Mouse (Mus musculus) forebrain, embryonic 11.5 days (tissue): ENCODE data around the gene Sorbs1. TPM values are rescaled to one million over a fixed set of nuclear protein-coding genes. Genes with fewer than 3 reads are reported as not detected.

Experiments used
- ATAC-seq: fragments of 200-750 bp; cut with Nextera tagmentation; replicated peaks from 2 replicates; pipeline ENCODE4 v1.8.0; 2017; ENCODE audit warnings: moderate TSS enrichment; ENCODE audit not compliant: low FRiP score
- DNase-seq: peaks from one replicate; pipeline ENCODE4 v3.0.0-alpha.2; 2017; ENCODE audit warnings: low spot score
- H3K27ac ChIP-seq: fragments of 300-500 bp; sonication (generic); 2 replicates; pipeline ENCODE4 v1.5.1; 2014; ENCODE audit warnings: low read depth, low read length
- H3K27me3 ChIP-seq: fragments of 300-500 bp; sonication (generic); 2 replicates; pipeline ENCODE4 v1.6.1; 2014; ENCODE audit warnings: mild to moderate bottlenecking, low read length, mixed read lengths; ENCODE audit not compliant: control insufficient read depth, insufficient read depth
- H3K36me3 ChIP-seq: fragments of 300-500 bp; sonication (generic); 2 replicates; pipeline ENCODE4 v1.6.1; 2014; ENCODE audit warnings: mild to moderate bottlenecking, low read length, moderate library complexity, mixed read lengths; ENCODE audit not compliant: control insufficient read depth, insufficient read depth
- H3K4me1 ChIP-seq: fragments of 300-500 bp; sonication (generic); replicated peaks from 2 replicates; pipeline ENCODE4 v1.6.1; 2014; ENCODE audit warnings: low read length, mixed read lengths; ENCODE audit not compliant: control insufficient read depth, insufficient read depth
- H3K4me2 ChIP-seq: fragments of 300-500 bp; sonication (generic); 2 replicates; pipeline ENCODE4 v1.6.1; 2014; ENCODE audit warnings: low read depth, mild to moderate bottlenecking, low read length, moderate library complexity, mixed read lengths; ENCODE audit not compliant: severe bottlenecking
- H3K4me3 ChIP-seq: fragments of 300-500 bp; sonication (generic); 2 replicates; pipeline ENCODE4 v1.5.1; 2014; ENCODE audit warnings: low read depth, low read length
- H3K9ac ChIP-seq: fragments of 300-500 bp; sonication (generic); 2 replicates; pipeline ENCODE4 v1.6.1; 2014; ENCODE audit warnings: low read length
- H3K9me3 ChIP-seq: fragments of 300-500 bp; sonication (generic); 2 replicates; pipeline ENCODE4 v1.6.1; 2016; ENCODE audit warnings: low read length, mixed read lengths; ENCODE audit not compliant: control insufficient read depth
- WGBS: fragments of 180-500 bp; shearing (Covaris S2); extraction: QIAGEN DNeasy Blood & Tissue Kit; methylation state at CpG from one replicate; pipeline ENCODE4 v1.1.7; 2014; 5-methylcytosine and 5-hydroxymethylcytosine counted together
- polyA plus RNA-seq: library from polyadenylated mRNA; unstranded; fragments of >200 nt; fragmentation: Nextera tagmentation; extraction: Ambion mirVana; gene quantifications from 2 replicates; pipeline ENCODE4 v1.2.1, GENCODE M21; 2014

Sorbs1 gene
- polyA plus RNA-seq, 1 experiment from 2014 or later, result 66.0 TPM

DNA sequence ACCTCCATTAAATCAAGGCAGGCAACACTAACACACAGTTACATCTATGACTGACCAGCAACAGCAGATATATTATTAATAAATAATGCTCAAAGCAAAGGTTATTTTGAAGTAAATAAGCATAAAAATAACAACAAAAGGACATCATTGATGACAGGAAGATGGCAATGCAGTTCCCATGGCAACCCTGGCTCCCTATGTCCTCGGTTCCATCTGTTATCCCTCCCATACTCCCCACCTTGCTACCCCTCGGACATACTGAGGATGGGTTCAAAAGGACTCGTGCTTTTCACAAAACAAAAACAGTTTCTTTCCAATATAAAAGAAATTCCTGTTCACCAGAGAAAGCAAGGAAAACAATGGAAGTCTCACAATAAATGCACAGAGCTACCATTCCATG is 48.2 kb downstream of the Sorbs1 start:
- Histone ChIP-seq H3K36me3 (no peaks in the 10 kb centered on the region), H3K4me2 (no peak overlapping the region), H3K27ac (no peak overlapping the region), H3K4me3 (no peak overlapping the region), H3K4me1 (no peaks in the 10 kb centered on the region), H3K27me3 (no peaks in the 10 kb centered on the region), H3K9me3 (no peaks in the 10 kb centered on the region), H3K9ac (no peak overlapping the region)
- ATAC-seq, result no peak
- no peak for DNase-seq
- 54% methylated on average over 3 of the region's 3 CpGs for WGBS

DNA sequence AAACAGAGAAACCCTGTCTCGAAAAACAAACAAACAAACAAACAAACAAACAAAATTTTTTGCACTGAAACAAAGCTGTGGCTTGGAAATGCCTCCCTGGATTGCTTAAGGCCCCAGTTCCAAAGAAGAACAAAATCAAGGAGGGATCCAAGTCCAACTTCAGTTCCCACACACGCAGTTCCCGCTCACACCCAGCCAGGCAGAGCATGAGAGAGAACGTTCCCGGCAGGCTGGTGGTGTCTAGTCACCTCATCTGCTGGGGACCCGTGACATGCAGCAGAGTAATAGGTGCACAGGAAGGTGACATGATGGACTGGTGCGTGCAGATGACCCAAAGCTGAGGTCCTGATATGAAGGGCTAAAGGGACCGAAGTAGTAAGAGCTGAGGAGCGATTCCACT is 49.2 kb downstream of the Sorbs1 start:
- no peaks in the 10 kb centered on the region for H3K9me3 ChIP-seq
- no peak overlapping the region for H3K9ac ChIP-seq
- no peaks in the 10 kb centered on the region for H3K4me1 ChIP-seq
- no peaks in the 10 kb centered on the region for H3K36me3 ChIP-seq
- no peak for DNase-seq
- no peaks in the 10 kb centered on the region for H3K27me3 ChIP-seq
- H3K27ac ChIP-seq, result no peak overlapping the region
- H3K4me3 ChIP-seq, result no peak overlapping the region
- WGBS, result 92% methylated on average over 9 of the region's 9 CpGs
- no peak overlapping the region for H3K4me2 ChIP-seq
- ATAC-seq, result no peak

DNA sequence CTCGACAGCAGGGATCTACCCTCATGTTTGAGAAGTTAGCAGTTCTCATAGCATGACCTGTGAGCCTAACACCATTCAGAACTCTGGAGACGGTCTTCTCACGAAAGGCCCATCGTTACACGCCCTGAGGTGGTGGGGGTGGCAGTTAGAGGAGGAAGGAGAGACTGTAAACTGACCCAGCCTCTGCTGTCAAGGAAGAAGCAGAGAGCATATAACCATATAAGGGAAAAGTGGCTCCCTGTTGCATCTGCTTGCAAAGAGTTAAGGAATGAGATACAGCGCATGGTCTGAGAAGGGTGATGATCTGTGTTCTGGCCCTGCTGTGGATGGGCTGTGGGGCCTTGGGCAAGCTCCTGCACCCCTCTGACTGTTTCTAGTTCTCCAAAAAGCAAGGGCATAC is 50.7 kb downstream of the Sorbs1 start:
- Histone ChIP-seq H3K27ac (no peak overlapping the region), H3K36me3 (no peaks in the 10 kb centered on the region), H3K4me3 (no peak overlapping the region), H3K27me3 (no peaks in the 10 kb centered on the region), H3K4me1 (no peaks in the 10 kb centered on the region), H3K9me3 (no peaks in the 10 kb centered on the region), H3K4me2 (no peak overlapping the region), H3K9ac (no peak overlapping the region)
- ATAC-seq (no peak), DNase-seq (no peak)
- WGBS, result 78% methylated on average over 6 of the region's 6 CpGs

DNA sequence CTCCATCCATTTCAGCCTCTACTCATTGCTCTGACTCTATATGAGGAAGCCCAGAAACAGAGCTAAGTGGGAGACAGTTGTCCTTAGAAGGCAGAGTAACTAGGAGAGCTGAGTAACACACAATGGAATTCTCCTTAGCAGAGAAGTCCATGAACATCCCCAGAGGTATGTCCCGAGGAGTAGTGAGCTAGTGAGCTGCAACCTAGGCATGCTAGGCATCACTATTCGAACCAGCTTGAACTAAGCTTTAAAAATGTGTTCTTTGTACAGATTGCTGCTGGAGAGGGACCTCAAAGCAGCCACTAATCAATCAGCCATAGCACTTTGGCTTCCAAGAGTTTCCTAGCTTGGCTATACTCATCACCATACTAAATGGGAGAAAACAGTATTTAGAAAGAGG is 51.1 kb downstream of the Sorbs1 start:
- Histone ChIP-seq H3K4me3 (no peak overlapping the region), H3K27me3 (no peaks in the 10 kb centered on the region), H3K27ac (no peak overlapping the region), H3K4me2 (no peak overlapping the region), H3K4me1 (no peaks in the 10 kb centered on the region), H3K9ac (no peak overlapping the region), H3K36me3 (no peaks in the 10 kb centered on the region), H3K9me3 (no peaks in the 10 kb centered on the region)
- no peak for ATAC-seq
- no peak for DNase-seq
- 69% methylated on average over 2 of the region's 2 CpGs for WGBS

DNA sequence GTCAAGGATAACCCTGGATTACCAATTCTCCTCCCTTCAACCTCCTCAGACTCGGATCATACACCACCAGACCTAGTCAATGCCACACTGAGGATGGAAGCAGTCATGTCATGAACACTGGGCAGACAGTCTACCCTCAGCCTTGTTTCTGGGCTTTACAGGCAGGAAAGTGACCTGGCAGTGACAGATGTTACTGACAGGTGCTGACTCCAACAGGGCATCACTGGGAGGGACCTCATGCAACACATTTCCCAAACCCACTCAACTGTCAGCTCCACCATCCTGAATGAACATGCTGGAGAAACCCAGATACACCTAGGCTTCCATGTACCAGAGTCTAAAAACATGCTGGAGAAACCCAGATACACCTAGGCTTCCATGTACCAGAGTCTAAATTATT is 51.9 kb downstream of the Sorbs1 start:
- Histone ChIP-seq H3K4me2 (no peak overlapping the region), H3K27me3 (no peaks in the 10 kb centered on the region), H3K9me3 (no peaks in the 10 kb centered on the region), H3K4me3 (no peak overlapping the region), H3K4me1 (no peaks in the 10 kb centered on the region), H3K27ac (no peak overlapping the region), H3K36me3 (no peaks in the 10 kb centered on the region), H3K9ac (no peak overlapping the region)
- DNase-seq (no peak), ATAC-seq (no peak)
- WGBS, result 67% methylated on average over 1 of the region's 1 CpGs

DNA sequence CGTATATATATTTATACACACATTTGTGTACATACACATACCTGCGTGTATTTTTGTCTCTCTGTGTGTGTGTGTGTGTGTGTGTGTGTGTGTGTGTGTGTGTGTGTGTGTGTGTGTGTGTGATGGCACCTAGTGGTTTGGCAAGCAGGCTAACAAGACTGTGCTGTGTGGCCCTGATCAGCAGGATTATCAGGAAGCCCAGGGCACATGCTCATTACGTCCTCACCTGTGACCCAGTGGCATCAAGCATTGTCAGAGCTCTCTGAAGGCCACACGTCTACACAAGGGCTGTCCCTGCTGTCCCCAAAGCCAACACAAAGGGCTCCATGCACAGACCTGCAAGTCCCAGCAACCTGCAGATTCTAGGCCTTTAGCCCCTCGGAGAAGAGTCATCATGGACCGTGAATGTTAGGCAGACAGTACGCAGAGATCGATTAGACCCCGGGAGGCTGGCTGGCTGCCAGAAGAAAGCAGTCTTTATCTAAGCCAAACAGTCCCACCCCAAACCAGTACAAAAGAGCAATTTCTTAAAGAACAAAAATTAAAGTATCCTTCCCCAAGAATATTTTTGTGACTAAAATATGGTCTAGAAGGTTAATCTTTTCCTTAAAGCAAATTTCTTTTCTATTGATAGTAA is 52.6 kb downstream of the Sorbs1 start:
- H3K4me2 ChIP-seq, result no peak overlapping the region
- H3K36me3 ChIP-seq, result no peaks in the 10 kb centered on the region
- no peaks in the 10 kb centered on the region for H3K9me3 ChIP-seq
- no peak overlapping the region for H3K4me3 ChIP-seq
- WGBS, result 81% methylated on average over 9 of the region's 9 CpGs
- H3K27ac ChIP-seq, result no peak overlapping the region
- H3K27me3 ChIP-seq, result no peaks in the 10 kb centered on the region
- ATAC-seq (no peak), DNase-seq (no peak)
- H3K4me1 ChIP-seq, result no peaks in the 10 kb centered on the region
- no peak overlapping the region for H3K9ac ChIP-seq

DNA sequence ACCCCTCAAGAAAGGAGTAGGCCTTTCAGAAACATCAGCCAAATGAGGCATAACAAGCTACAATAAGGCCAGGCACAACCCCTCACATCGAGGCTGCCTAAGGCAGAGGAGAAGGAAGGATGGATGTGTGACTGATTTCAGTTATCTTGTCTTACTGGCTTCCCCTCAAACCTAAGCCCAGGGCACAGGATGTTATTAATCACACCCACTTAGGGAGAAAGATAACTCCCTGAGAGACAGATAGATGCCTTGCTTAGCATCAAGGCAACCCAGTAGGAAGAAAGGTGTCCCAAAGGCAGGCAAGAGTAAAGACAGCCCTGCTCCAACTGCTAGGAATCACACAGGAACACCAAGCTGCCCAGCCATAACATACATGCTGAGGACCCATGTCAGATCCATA is 54.2 kb downstream of the Sorbs1 start:
- H3K4me2 ChIP-seq, result no peak overlapping the region
- H3K27me3 ChIP-seq, result no peaks in the 10 kb centered on the region
- 80% methylated on average over 1 of the region's 1 CpGs for WGBS
- H3K4me3 ChIP-seq, result no peak overlapping the region
- H3K9me3 ChIP-seq, result no peaks in the 10 kb centered on the region
- no peak for ATAC-seq
- no peaks in the 10 kb centered on the region for H3K36me3 ChIP-seq
- DNase-seq, result no peak
- no peak overlapping the region for H3K9ac ChIP-seq
- H3K27ac ChIP-seq, result no peak overlapping the region
- no peaks in the 10 kb centered on the region for H3K4me1 ChIP-seq

DNA sequence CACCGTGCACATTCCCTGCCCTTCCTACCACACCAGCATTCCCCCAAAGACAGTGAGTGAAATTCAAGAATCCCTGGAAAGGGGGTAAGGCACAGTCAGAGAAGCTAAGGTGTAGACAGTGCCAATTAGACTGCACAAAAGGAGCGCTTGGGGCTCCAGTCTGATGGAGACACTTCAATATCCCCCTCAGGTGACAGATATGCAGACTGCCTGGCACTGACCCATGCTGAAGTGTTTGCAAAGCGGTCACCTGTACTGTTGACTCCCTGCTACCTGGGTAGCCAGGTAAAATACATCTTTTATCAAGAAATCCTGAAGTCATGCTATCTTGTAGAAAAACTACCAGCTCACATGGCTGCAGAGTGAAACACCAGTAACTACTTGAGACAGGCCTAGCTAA is 54.8 kb downstream of the Sorbs1 start:
- WGBS, result 93% methylated on average over 3 of the region's 3 CpGs
- no peaks in the 10 kb centered on the region for H3K9me3 ChIP-seq
- no peaks in the 10 kb centered on the region for H3K4me1 ChIP-seq
- H3K4me3 ChIP-seq, result no peak overlapping the region
- no peaks in the 10 kb centered on the region for H3K27me3 ChIP-seq
- no peak overlapping the region for H3K27ac ChIP-seq
- no peak overlapping the region for H3K9ac ChIP-seq
- ATAC-seq (no peak), DNase-seq (no peak)
- H3K4me2 ChIP-seq, result no peak overlapping the region
- no peaks in the 10 kb centered on the region for H3K36me3 ChIP-seq

DNA sequence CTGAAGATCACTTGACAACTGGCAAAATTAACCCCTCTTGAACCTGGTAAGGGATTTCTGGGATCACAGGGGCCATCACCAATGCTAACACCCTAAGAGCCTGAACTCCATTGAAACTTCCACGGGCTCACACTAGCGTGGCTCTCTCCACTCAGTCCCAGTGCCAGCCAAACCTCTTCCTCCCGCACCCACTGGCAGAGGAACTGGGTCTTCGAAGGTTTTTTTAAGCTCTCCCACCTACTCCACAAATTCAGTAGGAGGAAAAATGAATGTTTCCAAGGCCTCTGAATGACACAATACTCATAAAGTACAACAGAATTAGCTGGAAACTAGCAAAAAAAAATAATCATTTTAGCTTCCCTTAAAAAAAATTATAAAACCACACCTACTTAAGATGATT is 58.3 kb downstream of the Sorbs1 start:
- Histone ChIP-seq H3K4me2 (no peak overlapping the region), H3K9ac (no peak overlapping the region), H3K36me3 (no peaks in the 10 kb centered on the region), H3K27ac (no peak overlapping the region), H3K27me3 (no peaks in the 10 kb centered on the region), H3K9me3 (peaks cover 3% of the 10 kb centered on the region; the same call in 1 of the 2 replicates), H3K4me3 (no peak overlapping the region), H3K4me1 (no peaks in the 10 kb centered on the region)
- no peak for ATAC-seq
- 92% methylated on average over 4 of the region's 4 CpGs for WGBS
- DNase-seq, result no peak
